Mouse (Mus musculus) erythroblast, adult 5-6 weeks (primary cell): ENCODE results near the gene Cga. TPM values are rescaled to one million over a fixed set of nuclear protein-coding genes. Genes with fewer than 3 reads are reported as not detected.
"Not testable (repeated sequence)": the region's sequence is repeated elsewhere in the genome, so short reads cannot be mapped to it uniquely, and the experiment has no call there.

Experiments
- ATAC-seq: replicated peaks from 2 replicates; pipeline ENCODE4 v1.8.0; 2016; ENCODE audit warnings: moderate number of reproducible peaks, mild to moderate bottlenecking, moderate TSS enrichment, inconsistent platforms; ENCODE audit not compliant: poor library complexity, low FRiP score, severe bottlenecking
- total RNA-seq, 2 experiments: library from RNA; stranded (forward) in 1 of 2; stranded (reverse) in 1 of 2; fragments of 150-400 nt in 1 of 2; fragments of 200-764, 138-1000 nt in 1 of 2; gene quantifications; 2 replicates each; pipeline versions ENCODE4 v1.2.3 to v1.2.4; 2015 to 2017; ENCODE audit warnings: low replicate concordance in 2 of 2

The Cga gene
- total RNA-seq, 2 experiments from 2014 or later, result not detected

- ATAC-seq, result no peak
Observed at GRCm38 (mm10) chr4:34887295-34887694, 6.3 kb upstream of the Cga start.

GRCm38 (mm10) chr4:34889101-34889811 is 4.3 kb upstream of the Cga start:
- no peak for ATAC-seq

- no peak for ATAC-seq
Observed at GRCm38 (mm10) chr4:34889812-34890185, 3.8 kb upstream of the Cga start.

GRCm38 (mm10) chr4:34898497-34898896 is 4.9 kb downstream of the Cga start:
- no peak for ATAC-seq

- no peak for ATAC-seq
Observed at GRCm38 (mm10) chr4:34899322-34899721, 5.7 kb downstream of the Cga start.

- ATAC-seq, result no peak
Observed at GRCm38 (mm10) chr4:34900155-34900554, 6.6 kb downstream of the Cga start.

GRCm38 (mm10) chr4:34901166-34901565 is 7.6 kb downstream of the Cga start:
- no peak for ATAC-seq

- ATAC-seq, result not testable (repeated sequence)
Observed at GRCm38 (mm10) chr4:34901582-34901981, 8.0 kb downstream of the Cga start.

- ATAC-seq, result no peak
Observed at GRCm38 (mm10) chr4:34905396-34905795, 11.8 kb downstream of the Cga start.

- no peak for ATAC-seq
Observed at GRCm38 (mm10) chr4:34906151-34906550, 12.6 kb downstream of the Cga start.

- no peak for ATAC-seq
Observed at GRCm38 (mm10) chr4:34907026-34907425, 13.4 kb downstream of the Cga start.

- ATAC-seq, result no peak
Observed at GRCm38 (mm10) chr4:34908127-34908526, 14.5 kb downstream of the Cga start.

GRCm38 (mm10) chr4:34911401-34911800 is 17.8 kb downstream of the Cga start:
- ATAC-seq, result no peak

GRCm38 (mm10) chr4:34912171-34912570 is 18.6 kb downstream of the Cga start:
- ATAC-seq, result no peak

- ATAC-seq, result no peak
Observed at GRCm38 (mm10) chr4:34917400-34917799, 23.8 kb downstream of the Cga start.

- no peak for ATAC-seq
Observed at GRCm38 (mm10) chr4:34922177-34922870, 28.7 kb downstream of the Cga start.

GRCm38 (mm10) chr4:34928386-34928785 is 34.8 kb downstream of the Cga start:
- not testable (repeated sequence) for ATAC-seq

- ATAC-seq, result no peak
Observed at GRCm38 (mm10) chr4:34941046-34941445, 47.5 kb downstream of the Cga start.

- ATAC-seq, result no peak
Observed at GRCm38 (mm10) chr4:34947181-34947580, 53.6 kb downstream of the Cga start.

- ATAC-seq, result no peak
Observed at GRCm38 (mm10) chr4:34953716-34954115, 60.1 kb downstream of the Cga start.
